Mouse (Mus musculus) lung, embryonic 14.5 days (tissue): Measurements from ENCODE around the gene Dll4. TPM values are rescaled to one million over a fixed set of nuclear protein-coding genes. Genes with fewer than 3 reads are reported as not detected.

Experiments
- ATAC-seq: fragments of 200-750 bp; cut with Nextera tagmentation; 2 replicates; pipeline ENCODE4 v1.8.0; 2017; ENCODE audit warnings: mild to moderate bottlenecking, moderate TSS enrichment, moderate library complexity; ENCODE audit not compliant: insufficient read depth
- DNase-seq: peaks from one replicate; pipeline ENCODE4 v3.0.0-alpha.2; 2015
- H3K27ac ChIP-seq: fragments of 300-500 bp; sonication (generic); 2 replicates; pipeline ENCODE4 v1.5.1; 2014; ENCODE audit warnings: low read depth, mild to moderate bottlenecking, moderate library complexity
- H3K27me3 ChIP-seq: fragments of 300-500 bp; sonication (generic); 2 replicates; pipeline ENCODE4 v1.6.1; 2014; ENCODE audit warnings: low read length, control low read depth; ENCODE audit not compliant: insufficient read depth
- H3K36me3 ChIP-seq: fragments of 300-500 bp; sonication (generic); 2 replicates; pipeline ENCODE4 v1.6.1; 2014; ENCODE audit warnings: control low read depth; ENCODE audit not compliant: insufficient read depth
- H3K4me1 ChIP-seq: fragments of 300-500 bp; sonication (generic); 2 replicates; pipeline ENCODE4 v1.6.1; 2014; ENCODE audit warnings: antibody characterized with exemption, control low read depth; ENCODE audit not compliant: insufficient read depth
- H3K4me2 ChIP-seq: fragments of 300-500 bp; sonication (generic); 2 replicates; pipeline ENCODE4 v1.6.1; 2014; ENCODE audit warnings: mild to moderate bottlenecking
- H3K4me3 ChIP-seq: fragments of 300-500 bp; sonication (generic); 2 replicates; pipeline ENCODE4 v1.5.1; 2014; ENCODE audit warnings: low read depth, low read length
- H3K9ac ChIP-seq: fragments of 300-500 bp; sonication (generic); 2 replicates; pipeline ENCODE4 v1.6.1; 2014
- H3K9me3 ChIP-seq: fragments of 300-500 bp; sonication (generic); 2 replicates; pipeline ENCODE4 v1.6.1; 2016; ENCODE audit warnings: low read depth, low read length, control low read depth
- CTCF ChIP-seq: IDR thresholded peaks from 2 replicates; pipeline ENCODE4 v1.5.1; 2016; ENCODE audit warnings: antibody characterized with exemption, low read depth
- WGBS: fragments of 180-500 bp; shearing (Covaris S2); extraction: QIAGEN DNeasy Blood & Tissue Kit; methylation state at CpG from one replicate; pipeline ENCODE4 v1.1.7; 2014; 5-methylcytosine and 5-hydroxymethylcytosine counted together
- polyA plus RNA-seq: library from polyadenylated mRNA; unstranded; fragments of >200 nt; fragmentation: Nextera tagmentation; extraction: Ambion mirVana; gene quantifications from 2 replicates; pipeline ENCODE4 v1.2.1, GENCODE M21; 2014

The Dll4 gene
- polyA plus RNA-seq, 1 experiment from 2014 or later = 10.0 TPM

- Histone ChIP-seq H3K4me1 (peaks cover 8% of the 10 kb centered on the region), H3K9ac (no peak overlapping the region), H3K4me3 (no peak overlapping the region), H3K27ac (no peak overlapping the region; the same call in 1 of the 2 replicates), H3K36me3 (peaks cover 58% of the 10 kb centered on the region), H3K9me3 (no peaks in the 10 kb centered on the region), H3K27me3 (no peaks in the 10 kb centered on the region), H3K4me2 (no peak overlapping the region)
- DNase-seq (peak; percentile 86), ATAC-seq (no peak)
- TF ChIP-seq CTCF = peak; percentile 79
- 40% methylated on average over 5 of the region's 5 CpGs for WGBS
These were observed 27.3 kb upstream of the Dll4 start for GRCm38 (mm10) chr2:119298330-119298729.

GRCm38 (mm10) chr2:119298839-119299238, 26.7 kb upstream of the Dll4 start:
- Histone ChIP-seq H3K27me3 (no peaks in the 10 kb centered on the region), H3K36me3 (peaks cover 53% of the 10 kb centered on the region), H3K27ac (peak overlapping the region; percentile 67), H3K9me3 (no peaks in the 10 kb centered on the region), H3K4me1 (peaks cover 8% of the 10 kb centered on the region), H3K4me2 (no peak overlapping the region), H3K9ac (no peak overlapping the region), H3K4me3 (no peak overlapping the region)
- WGBS = 84% methylated on average over 2 of the region's 2 CpGs
- TF ChIP-seq CTCF = no peak
- ATAC-seq = no peak
- DNase-seq = no peak

GRCm38 (mm10) chr2:119299981-119300818, 25.4 kb upstream of the Dll4 start:
- DNase-seq (peak; percentile 94), ATAC-seq (peak; percentile 78)
- H3K27me3 ChIP-seq = no peaks in the 10 kb centered on the region
- peaks cover 8% of the 10 kb centered on the region for H3K4me1 ChIP-seq
- H3K9ac ChIP-seq = peak overlapping the region; percentile 20; the same call in 1 of the 2 replicates
- H3K4me2 ChIP-seq = peak overlapping the region; percentile 50
- peak overlapping the region; percentile 67; the same call in 1 of the 2 replicates for H3K27ac ChIP-seq
- 5% methylated on average over 15 of the region's 15 CpGs for WGBS
- TF ChIP-seq CTCF = peak; percentile 82
- H3K9me3 ChIP-seq = no peaks in the 10 kb centered on the region
- peak overlapping the region; percentile 8; the same call in 1 of the 2 replicates for H3K4me3 ChIP-seq
- H3K36me3 ChIP-seq = peaks cover 40% of the 10 kb centered on the region

- peaks cover 36% of the 10 kb centered on the region for H3K36me3 ChIP-seq
- ATAC-seq (0 out of 2 replicates have a peak, but pooled peaks have one; percentile 2), DNase-seq (no peak)
- H3K4me3 ChIP-seq = no peak overlapping the region
- H3K9ac ChIP-seq = no peak overlapping the region
- no peaks in the 10 kb centered on the region for H3K27me3 ChIP-seq
- WGBS = 47% methylated on average over 7 of the region's 7 CpGs
- H3K4me1 ChIP-seq = peaks cover 11% of the 10 kb centered on the region
- no peak for TF ChIP-seq CTCF
- no peaks in the 10 kb centered on the region for H3K9me3 ChIP-seq
- H3K27ac ChIP-seq = peak overlapping the region; percentile 60; the same call in 1 of the 2 replicates
- H3K4me2 ChIP-seq = peak overlapping the region; percentile 50
These were observed 24.6 kb upstream of the Dll4 start for GRCm38 (mm10) chr2:119300819-119301493.

GRCm38 (mm10) chr2:119302876-119303275, 22.7 kb upstream of the Dll4 start:
- Histone ChIP-seq H3K4me3 (no peak overlapping the region), H3K9ac (no peak overlapping the region), H3K27ac (no peak overlapping the region), H3K4me2 (no peak overlapping the region), H3K27me3 (no peaks in the 10 kb centered on the region), H3K36me3 (peaks cover 19% of the 10 kb centered on the region), H3K9me3 (no peaks in the 10 kb centered on the region), H3K4me1 (peaks cover 11% of the 10 kb centered on the region)
- no peak for TF ChIP-seq CTCF
- 64% methylated on average over 6 of the region's 6 CpGs for WGBS
- DNase-seq (no peak), ATAC-seq (no peak)

GRCm38 (mm10) chr2:119304391-119304790, 21.2 kb upstream of the Dll4 start:
- peaks cover 11% of the 10 kb centered on the region for H3K4me1 ChIP-seq
- peak; percentile 16; the same call in 1 of the 2 replicates for ATAC-seq
- peak overlapping the region; percentile 36; the same call in 1 of the 2 replicates for H3K27ac ChIP-seq
- H3K27me3 ChIP-seq = no peaks in the 10 kb centered on the region
- peaks cover 5% of the 10 kb centered on the region for H3K36me3 ChIP-seq
- H3K4me3 ChIP-seq = no peak overlapping the region
- no peak overlapping the region for H3K4me2 ChIP-seq
- TF ChIP-seq CTCF = no peak
- no peak overlapping the region; the same call in 1 of the 2 replicates for H3K9ac ChIP-seq
- DNase-seq = no peak
- H3K9me3 ChIP-seq = no peaks in the 10 kb centered on the region
- 35% methylated on average over 3 of the region's 3 CpGs for WGBS

GRCm38 (mm10) chr2:119304798-119305208, 20.8 kb upstream of the Dll4 start:
- 0 out of 2 replicates have a peak, but pooled peaks cover under 1% of the 10 kb centered on the region for H3K36me3 ChIP-seq
- no peaks in the 10 kb centered on the region for H3K27me3 ChIP-seq
- H3K9ac ChIP-seq = no peak overlapping the region; the same call in 1 of the 2 replicates
- 0 out of 2 replicates have a peak overlapping the region, but pooled peaks have one; percentile 27 for H3K27ac ChIP-seq
- ATAC-seq (peak; percentile 88), DNase-seq (peak; percentile 89)
- 9% methylated on average over 3 of the region's 3 CpGs for WGBS
- no peaks in the 10 kb centered on the region for H3K9me3 ChIP-seq
- TF ChIP-seq CTCF = no peak
- H3K4me1 ChIP-seq = peaks cover 11% of the 10 kb centered on the region
- no peak overlapping the region for H3K4me2 ChIP-seq
- no peak overlapping the region for H3K4me3 ChIP-seq
